Mouse (Mus musculus): ENCODE measurements around the gene Foxa2. TPM values are rescaled to one million over a fixed set of nuclear protein-coding genes. Genes with fewer than 3 reads are reported as not detected.

Gene Foxa2
- polyA plus RNA-seq, 1 experiment from 2014 or later = not detected

GRCm38 (mm10) chr2:148029050-148029608, 17.6 kb downstream of the Foxa2 start:
- no peak overlapping the region for H3K4me3 ChIP-seq (replicated peaks; ENCODE audit: low read length)
- H3K9ac ChIP-seq (replicated peaks; ENCODE audit: low read depth, low read length) = no peak overlapping the region
- 6% methylated on average over 9 of the region's 9 CpGs for WGBS
- no peaks in the 10 kb centered on the region for H3K36me3 ChIP-seq (ENCODE audit: control insufficient read depth, insufficient read depth)
- no peaks in the 10 kb centered on the region for H3K9me3 ChIP-seq (ENCODE audit: control insufficient read depth, low read length)
- H3K27ac ChIP-seq (ENCODE audit: low read length) = no peak overlapping the region
- H3K4me2 ChIP-seq (ENCODE audit: low read length) = no peak overlapping the region
- H3K4me1 ChIP-seq (replicated peaks; ENCODE audit: control insufficient read depth, insufficient read depth, low read length) = no peaks in the 10 kb centered on the region
- peaks cover 85% of the 10 kb centered on the region for H3K27me3 ChIP-seq (replicated peaks; ENCODE audit: control insufficient read depth, insufficient read depth, low read length)
- no peak for ATAC-seq

GRCm38 (mm10) chr2:148026366-148026765, 20.4 kb downstream of the Foxa2 start:
- 80% methylated on average over 1 of the region's 1 CpGs for WGBS
- no peak overlapping the region for H3K27ac ChIP-seq (ENCODE audit: low read length)
- no peak for ATAC-seq

GRCm38 (mm10) chr2:148025481-148025880, 21.3 kb downstream of the Foxa2 start:
- no peak overlapping the region for H3K4me2 ChIP-seq (ENCODE audit: low read length)
- H3K4me1 ChIP-seq (replicated peaks; ENCODE audit: control insufficient read depth, insufficient read depth, low read length) = no peaks in the 10 kb centered on the region
- H3K4me3 ChIP-seq (replicated peaks; ENCODE audit: low read length) = no peak overlapping the region
- no peak overlapping the region for H3K27ac ChIP-seq (ENCODE audit: low read length)
- H3K9me3 ChIP-seq (ENCODE audit: control insufficient read depth, low read length) = no peaks in the 10 kb centered on the region
- H3K27me3 ChIP-seq (replicated peaks; ENCODE audit: control insufficient read depth, insufficient read depth, low read length) = peaks cover 88% of the 10 kb centered on the region
- no peaks in the 10 kb centered on the region for H3K36me3 ChIP-seq (ENCODE audit: control insufficient read depth, insufficient read depth)
- ATAC-seq = no peak
- WGBS = 36% methylated on average over 2 of the region's 2 CpGs
- H3K9ac ChIP-seq (replicated peaks; ENCODE audit: low read depth, low read length) = no peak overlapping the region

More at GRCm38 (mm10) chr2:148026366-148026765, 20.4 kb downstream of the Foxa2 start:
- H3K4me2 ChIP-seq (ENCODE audit: low read length) = no peak overlapping the region
- H3K36me3 ChIP-seq (ENCODE audit: control insufficient read depth, insufficient read depth) = no peaks in the 10 kb centered on the region
- no peak overlapping the region for H3K4me3 ChIP-seq (replicated peaks; ENCODE audit: low read length)
- no peaks in the 10 kb centered on the region for H3K9me3 ChIP-seq (ENCODE audit: control insufficient read depth, low read length)
- H3K9ac ChIP-seq (replicated peaks; ENCODE audit: low read depth, low read length) = no peak overlapping the region
- peaks cover 86% of the 10 kb centered on the region for H3K27me3 ChIP-seq (replicated peaks; ENCODE audit: control insufficient read depth, insufficient read depth, low read length)
- H3K4me1 ChIP-seq (replicated peaks; ENCODE audit: control insufficient read depth, insufficient read depth, low read length) = no peaks in the 10 kb centered on the region

- no peak overlapping the region for H3K4me3 ChIP-seq (replicated peaks; ENCODE audit: low read length)
- H3K9ac ChIP-seq (replicated peaks; ENCODE audit: low read depth, low read length) = no peak overlapping the region
- H3K27ac ChIP-seq (ENCODE audit: low read length) = no peak overlapping the region
- WGBS = 67% methylated on average over 9 of the region's 9 CpGs
- no peaks in the 10 kb centered on the region for H3K9me3 ChIP-seq (ENCODE audit: control insufficient read depth, low read length)
- no peaks in the 10 kb centered on the region for H3K4me1 ChIP-seq (replicated peaks; ENCODE audit: control insufficient read depth, insufficient read depth, low read length)
- no peak overlapping the region for H3K4me2 ChIP-seq (ENCODE audit: low read length)
- no peak for ATAC-seq
- H3K36me3 ChIP-seq (ENCODE audit: control insufficient read depth, insufficient read depth) = no peaks in the 10 kb centered on the region
- peaks cover 87% of the 10 kb centered on the region for H3K27me3 ChIP-seq (replicated peaks; ENCODE audit: control insufficient read depth, insufficient read depth, low read length)
Measured at GRCm38 (mm10) chr2:148024268-148024935, 22.4 kb downstream of the Foxa2 start.

- H3K27me3 ChIP-seq (replicated peaks; ENCODE audit: control insufficient read depth, insufficient read depth, low read length) = peaks cover 82% of the 10 kb centered on the region
- no peak overlapping the region for H3K9ac ChIP-seq (replicated peaks; ENCODE audit: low read depth, low read length)
- no peak for ATAC-seq
- WGBS = 2% methylated on average over 12 of the region's 12 CpGs
- H3K27ac ChIP-seq (ENCODE audit: low read length) = no peak overlapping the region
- H3K36me3 ChIP-seq (ENCODE audit: control insufficient read depth, insufficient read depth) = no peaks in the 10 kb centered on the region
- H3K4me2 ChIP-seq (ENCODE audit: low read length) = no peak overlapping the region
- H3K9me3 ChIP-seq (ENCODE audit: control insufficient read depth, low read length) = no peaks in the 10 kb centered on the region
- no peaks in the 10 kb centered on the region for H3K4me1 ChIP-seq (replicated peaks; ENCODE audit: control insufficient read depth, insufficient read depth, low read length)
- H3K4me3 ChIP-seq (replicated peaks; ENCODE audit: low read length) = no peak overlapping the region
Measured at GRCm38 (mm10) chr2:148023340-148023806, 23.4 kb downstream of the Foxa2 start.

GRCm38 (mm10) chr2:148021919-148022570, 24.7 kb downstream of the Foxa2 start:
- Histone ChIP-seq H3K9ac (replicated peaks; ENCODE audit: low read depth, low read length) (no peak overlapping the region), H3K9me3 (ENCODE audit: control insufficient read depth, low read length) (no peaks in the 10 kb centered on the region), H3K4me1 (replicated peaks; ENCODE audit: control insufficient read depth, insufficient read depth, low read length) (no peaks in the 10 kb centered on the region), H3K36me3 (ENCODE audit: control insufficient read depth, insufficient read depth) (no peaks in the 10 kb centered on the region), H3K27ac (ENCODE audit: low read length) (no peak overlapping the region), H3K4me3 (replicated peaks; ENCODE audit: low read length) (no peak overlapping the region), H3K4me2 (ENCODE audit: low read length) (no peak overlapping the region), H3K27me3 (replicated peaks; ENCODE audit: control insufficient read depth, insufficient read depth, low read length) (peaks cover 75% of the 10 kb centered on the region)
- 3% methylated on average over 5 of the region's 5 CpGs for WGBS
- ATAC-seq = no peak

GRCm38 (mm10) chr2:148021016-148021415, 25.8 kb downstream of the Foxa2 start:
- Histone ChIP-seq H3K4me2 (ENCODE audit: low read length) (no peak overlapping the region), H3K9ac (replicated peaks; ENCODE audit: low read depth, low read length) (no peak overlapping the region), H3K27me3 (replicated peaks; ENCODE audit: control insufficient read depth, insufficient read depth, low read length) (peaks cover 68% of the 10 kb centered on the region), H3K27ac (ENCODE audit: low read length) (no peak overlapping the region), H3K4me3 (replicated peaks; ENCODE audit: low read length) (no peak overlapping the region), H3K36me3 (ENCODE audit: control insufficient read depth, insufficient read depth) (no peaks in the 10 kb centered on the region), H3K4me1 (replicated peaks; ENCODE audit: control insufficient read depth, insufficient read depth, low read length) (no peaks in the 10 kb centered on the region), H3K9me3 (ENCODE audit: control insufficient read depth, low read length) (no peaks in the 10 kb centered on the region)
- no peak for ATAC-seq
- 8% methylated on average over 9 of the region's 9 CpGs for WGBS

- WGBS = 8% methylated on average over 3 of the region's 3 CpGs
- no peak for ATAC-seq
- Histone ChIP-seq H3K9me3 (ENCODE audit: control insufficient read depth, low read length) (no peaks in the 10 kb centered on the region), H3K4me2 (ENCODE audit: low read length) (no peak overlapping the region), H3K4me3 (replicated peaks; ENCODE audit: low read length) (no peak overlapping the region), H3K9ac (replicated peaks; ENCODE audit: low read depth, low read length) (no peak overlapping the region), H3K4me1 (replicated peaks; ENCODE audit: control insufficient read depth, insufficient read depth, low read length) (no peaks in the 10 kb centered on the region), H3K27ac (ENCODE audit: low read length) (no peak overlapping the region), H3K36me3 (ENCODE audit: control insufficient read depth, insufficient read depth) (no peaks in the 10 kb centered on the region), H3K27me3 (replicated peaks; ENCODE audit: control insufficient read depth, insufficient read depth, low read length) (peaks cover 60% of the 10 kb centered on the region)
Measured at GRCm38 (mm10) chr2:148020125-148020524, 26.6 kb downstream of the Foxa2 start.

- H3K27ac ChIP-seq (ENCODE audit: low read length) = no peak overlapping the region
- 86% methylated on average over 8 of the region's 8 CpGs for WGBS
- no peaks in the 10 kb centered on the region for H3K9me3 ChIP-seq (ENCODE audit: control insufficient read depth, low read length)
- H3K4me3 ChIP-seq (replicated peaks; ENCODE audit: low read length) = no peak overlapping the region
- H3K4me2 ChIP-seq (ENCODE audit: low read length) = no peak overlapping the region
- no peak for ATAC-seq
- H3K4me1 ChIP-seq (replicated peaks; ENCODE audit: control insufficient read depth, insufficient read depth, low read length) = no peaks in the 10 kb centered on the region
- no peaks in the 10 kb centered on the region for H3K36me3 ChIP-seq (ENCODE audit: control insufficient read depth, insufficient read depth)
- peaks cover 42% of the 10 kb centered on the region for H3K27me3 ChIP-seq (replicated peaks; ENCODE audit: control insufficient read depth, insufficient read depth, low read length)
- no peak overlapping the region for H3K9ac ChIP-seq (replicated peaks; ENCODE audit: low read depth, low read length)
Measured at GRCm38 (mm10) chr2:148017782-148018690, 28.7 kb downstream of the Foxa2 start.

Data from forebrain, embryonic 16.5 days (tissue).